Mouse (Mus musculus) layer of hippocampus, postnatal 14 days (tissue): ENCODE measurements around the gene Alg14. TPM values are rescaled to one million over a fixed set of nuclear protein-coding genes. Genes with fewer than 3 reads are reported as not detected.

Experiments used
- DNase-seq, 2 experiments: peaks; one replicate each; pipeline ENCODE4 v3.0.0; 2021 to 2022; ENCODE audit warnings: low spot score in 2 of 2, mixed read lengths in 1 of 2
- total RNA-seq, 2 experiments: library from RNA; stranded (reverse); gene quantifications; 2 replicates each; pipeline ENCODE4 v1.2.3; 2021

Gene Alg14
- total RNA-seq, 2 experiments from 2014 or later = 18.6 to 21.7 TPM

- no peak for DNase-seq
Observed at GRCm38 (mm10) chr3:121277009-121277408, 14.6 kb upstream of the Alg14 start.

- no peak for DNase-seq
Observed at GRCm38 (mm10) chr3:121277557-121277956, 14.0 kb upstream of the Alg14 start.

GRCm38 (mm10) chr3:121279679-121280078, 11.9 kb upstream of the Alg14 start:
- no peak for DNase-seq

- no peak for DNase-seq
Observed at GRCm38 (mm10) chr3:121282998-121283397, 8.6 kb upstream of the Alg14 start, which contains the start of gene Tmem56. TSS of gene Tmem56 (minus strand) at chr3:121283098.

- DNase-seq = no peak
Observed at GRCm38 (mm10) chr3:121285219-121285618, 6.4 kb upstream of the Alg14 start.

GRCm38 (mm10) chr3:121287151-121287550, 4.4 kb upstream of the Alg14 start:
- no peak for DNase-seq

GRCm38 (mm10) chr3:121290681-121291080, 892 bp upstream of the Alg14 start:
- no peak for DNase-seq

GRCm38 (mm10) chr3:121291225-121291559, 381 bp upstream of the Alg14 start:
- no peak for DNase-seq

GRCm38 (mm10) chr3:121294200-121294599, 2.6 kb downstream of the Alg14 start:
- DNase-seq = no peak

- DNase-seq = no peak
Observed at GRCm38 (mm10) chr3:121306641-121307040, 15.1 kb downstream of the Alg14 start.

GRCm38 (mm10) chr3:121307532-121308234, 16.1 kb downstream of the Alg14 start:
- DNase-seq = peak; percentile 76 to 85

- no peak for DNase-seq
Observed at GRCm38 (mm10) chr3:121308935-121309334, 17.4 kb downstream of the Alg14 start.

GRCm38 (mm10) chr3:121309429-121309828, 17.9 kb downstream of the Alg14 start:
- DNase-seq = no peak

- no peak for DNase-seq
Observed at GRCm38 (mm10) chr3:121309896-121310714, 18.5 kb downstream of the Alg14 start.

- no peak for DNase-seq
Observed at GRCm38 (mm10) chr3:121312426-121312825, 20.9 kb downstream of the Alg14 start.

- no peak for DNase-seq
Observed at GRCm38 (mm10) chr3:121312979-121313378, 21.4 kb downstream of the Alg14 start.

GRCm38 (mm10) chr3:121314149-121314548, 22.6 kb downstream of the Alg14 start:
- no peak for DNase-seq

GRCm38 (mm10) chr3:121315498-121315897, 23.9 kb downstream of the Alg14 start:
- DNase-seq = peak in 1 of 2 experiments; percentile 31

- no peak for DNase-seq
Observed at GRCm38 (mm10) chr3:121319906-121320305, 28.3 kb downstream of the Alg14 start.

GRCm38 (mm10) chr3:121320896-121321295, 29.3 kb downstream of the Alg14 start:
- no peak for DNase-seq

- DNase-seq = no peak
Observed at GRCm38 (mm10) chr3:121323371-121323770, 31.8 kb downstream of the Alg14 start.

- DNase-seq = no peak
Observed at GRCm38 (mm10) chr3:121327406-121327805, 35.8 kb downstream of the Alg14 start.
